Mouse (Mus musculus) lung, embryonic 16.5 days (tissue): ENCODE results near the gene Clmn. TPM values are rescaled to one million over a fixed set of nuclear protein-coding genes. Genes with fewer than 3 reads are reported as not detected.

Experiments used
- ATAC-seq: fragments of 200-750 bp; cut with Nextera tagmentation; 2 replicates; pipeline ENCODE4 v1.8.0; 2017; ENCODE audit warnings: low read depth, mild to moderate bottlenecking, moderate library complexity
- H3K27ac ChIP-seq: fragments of 300-500 bp; sonication (generic); 2 replicates; pipeline ENCODE4 v1.5.1; 2014; ENCODE audit warnings: mild to moderate bottlenecking, control low read depth, low read length
- H3K27me3 ChIP-seq: fragments of 300-500 bp; sonication (generic); 2 replicates; pipeline ENCODE4 v1.6.1; 2014; ENCODE audit warnings: low read depth, low read length, mixed read lengths; ENCODE audit not compliant: control insufficient read depth, insufficient read depth
- H3K36me3 ChIP-seq: fragments of 300-500 bp; sonication (generic); 2 replicates; pipeline ENCODE4 v1.6.1; 2014; ENCODE audit warnings: low read length; ENCODE audit not compliant: control insufficient read depth, insufficient read depth
- H3K4me1 ChIP-seq: fragments of 300-500 bp; sonication (generic); replicated peaks from 2 replicates; pipeline ENCODE4 v1.6.1; 2014; ENCODE audit warnings: low read length, mixed read lengths; ENCODE audit not compliant: control insufficient read depth, insufficient read depth
- H3K4me2 ChIP-seq: fragments of 300-500 bp; sonication (generic); 2 replicates; pipeline ENCODE4 v1.6.1; 2014; ENCODE audit warnings: low read depth, low read length, control low read depth
- H3K4me3 ChIP-seq: fragments of 300-500 bp; sonication (generic); 2 replicates; pipeline ENCODE4 v1.5.1; 2014; ENCODE audit warnings: mild to moderate bottlenecking, low read length, control low read depth
- H3K9ac ChIP-seq: fragments of 300-500 bp; sonication (generic); 2 replicates; pipeline ENCODE4 v1.6.1; 2014; ENCODE audit warnings: low read length, control low read depth
- H3K9me3 ChIP-seq: fragments of 300-500 bp; sonication (generic); 2 replicates; pipeline ENCODE4 v1.6.1; 2016; ENCODE audit warnings: low read length; ENCODE audit not compliant: control insufficient read depth
- WGBS: fragments of 180-500 bp; shearing (Covaris S2); extraction: QIAGEN DNeasy Blood & Tissue Kit; methylation state at CpG from one replicate; pipeline ENCODE4 v1.1.7; 2014; 5-methylcytosine and 5-hydroxymethylcytosine counted together
- polyA plus RNA-seq: library from polyadenylated mRNA; unstranded; fragments of >200 nt; fragmentation: Nextera tagmentation; extraction: Ambion mirVana; gene quantifications from 2 replicates; pipeline ENCODE4 v1.2.1, GENCODE M21; 2015

Clmn gene
- polyA plus RNA-seq, 1 experiment from 2014 or later, result 3.4 TPM

DNA sequence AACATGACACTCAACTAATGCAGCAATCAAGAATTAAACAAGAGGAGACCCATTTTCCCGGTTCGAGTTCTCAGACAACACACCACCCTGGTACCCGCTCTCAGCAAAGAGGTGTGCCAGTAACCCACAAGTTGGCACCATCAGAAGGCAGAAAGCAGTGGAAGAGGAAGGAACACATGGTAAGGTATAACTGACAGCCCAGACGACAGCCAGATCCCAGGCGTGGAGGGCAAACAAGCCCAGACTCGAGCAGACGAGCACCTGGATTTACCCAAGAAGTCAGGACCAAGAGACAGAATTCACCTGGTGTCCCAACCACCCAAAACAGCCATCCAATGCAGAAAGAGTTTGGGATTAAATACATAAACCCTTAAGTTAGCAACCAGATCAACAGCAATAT lies 11.5 kb downstream of the Clmn start:
- Histone ChIP-seq H3K4me2 (no peak overlapping the region), H3K4me3 (no peak overlapping the region), H3K36me3 (no peaks in the 10 kb centered on the region), H3K4me1 (peaks cover 4% of the 10 kb centered on the region; the same call in 1 of the 2 replicates), H3K9ac (no peak overlapping the region), H3K27me3 (no peaks in the 10 kb centered on the region), H3K27ac (no peak overlapping the region), H3K9me3 (no peaks in the 10 kb centered on the region)
- WGBS, result 73% methylated on average over 7 of the region's 7 CpGs
- no peak for ATAC-seq

- Histone ChIP-seq H3K4me3 (no peak overlapping the region), H3K9ac (no peak overlapping the region), H3K9me3 (no peaks in the 10 kb centered on the region), H3K4me2 (peak overlapping the region; percentile 39), H3K27me3 (no peaks in the 10 kb centered on the region), H3K4me1 (peaks cover 4% of the 10 kb centered on the region; the same call in 1 of the 2 replicates), H3K27ac (no peak overlapping the region), H3K36me3 (no peaks in the 10 kb centered on the region)
- peak; percentile 95 for ATAC-seq
- WGBS, result 20% methylated on average over 16 of the region's 16 CpGs
These were observed 13.0 kb downstream of the Clmn start for GRCm38 (mm10) chr12:104851711-104852508.

GRCm38 (mm10) chr12:104850119-104850518 lies 14.8 kb downstream of the Clmn start:
- Histone ChIP-seq H3K4me1 (peaks cover 11% of the 10 kb centered on the region), H3K9me3 (no peaks in the 10 kb centered on the region), H3K36me3 (no peaks in the 10 kb centered on the region), H3K27me3 (no peaks in the 10 kb centered on the region), H3K4me2 (no peak overlapping the region), H3K9ac (no peak overlapping the region), H3K27ac (no peak overlapping the region), H3K4me3 (no peak overlapping the region)
- ATAC-seq, result no peak
- 68% methylated on average over 7 of the region's 7 CpGs for WGBS

- Histone ChIP-seq H3K27me3 (no peaks in the 10 kb centered on the region), H3K4me3 (no peak overlapping the region), H3K9me3 (no peaks in the 10 kb centered on the region), H3K9ac (no peak overlapping the region), H3K4me1 (peaks cover 11% of the 10 kb centered on the region), H3K27ac (no peak overlapping the region), H3K36me3 (no peaks in the 10 kb centered on the region), H3K4me2 (no peak overlapping the region)
- 87% methylated on average over 9 of the region's 9 CpGs for WGBS
- ATAC-seq, result no peak
These were observed 16.2 kb downstream of the Clmn start for GRCm38 (mm10) chr12:104848667-104849066.

GRCm38 (mm10) chr12:104847227-104847626 lies 17.6 kb downstream of the Clmn start:
- H3K4me1 ChIP-seq, result peaks cover 9% of the 10 kb centered on the region
- H3K4me2 ChIP-seq, result no peak overlapping the region
- ATAC-seq, result no peak
- no peaks in the 10 kb centered on the region for H3K9me3 ChIP-seq
- no peaks in the 10 kb centered on the region for H3K27me3 ChIP-seq
- no peak overlapping the region for H3K27ac ChIP-seq
- 76% methylated on average over 4 of the region's 4 CpGs for WGBS
- no peaks in the 10 kb centered on the region for H3K36me3 ChIP-seq
- H3K9ac ChIP-seq, result no peak overlapping the region
- no peak overlapping the region for H3K4me3 ChIP-seq

DNA sequence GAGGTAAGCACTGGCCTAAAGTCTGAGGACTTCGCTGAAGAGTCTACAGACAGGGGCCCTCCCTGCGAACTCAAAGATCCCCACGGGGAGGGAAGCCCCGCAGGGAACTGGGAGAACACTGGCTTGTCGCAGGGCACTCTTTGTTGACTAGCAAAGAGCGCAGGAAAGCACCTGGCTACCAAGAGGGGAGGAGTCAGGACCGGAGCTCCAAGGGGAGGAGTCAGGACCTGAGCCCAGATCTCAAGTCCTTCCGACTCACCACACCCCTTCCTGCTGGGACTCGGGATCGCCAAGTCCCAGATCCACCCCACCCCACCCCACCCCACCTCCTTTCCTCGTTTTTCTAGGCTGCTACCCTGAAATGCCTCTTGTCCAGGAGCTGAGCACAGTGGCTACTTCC lies 19.2 kb downstream of the Clmn start:
- no peaks in the 10 kb centered on the region for H3K9me3 ChIP-seq
- H3K4me1 ChIP-seq, result peaks cover 6% of the 10 kb centered on the region
- H3K27ac ChIP-seq, result peak overlapping the region; percentile 48; the same call in 1 of the 2 replicates
- H3K4me3 ChIP-seq, result peak overlapping the region; percentile 41
- peak overlapping the region; percentile 57 for H3K4me2 ChIP-seq
- H3K9ac ChIP-seq, result peak overlapping the region; percentile 29; the same call in 1 of the 2 replicates
- no peaks in the 10 kb centered on the region for H3K27me3 ChIP-seq
- no peaks in the 10 kb centered on the region for H3K36me3 ChIP-seq
- 3% methylated on average over 11 of the region's 11 CpGs for WGBS
- peak; percentile 89 for ATAC-seq

DNA sequence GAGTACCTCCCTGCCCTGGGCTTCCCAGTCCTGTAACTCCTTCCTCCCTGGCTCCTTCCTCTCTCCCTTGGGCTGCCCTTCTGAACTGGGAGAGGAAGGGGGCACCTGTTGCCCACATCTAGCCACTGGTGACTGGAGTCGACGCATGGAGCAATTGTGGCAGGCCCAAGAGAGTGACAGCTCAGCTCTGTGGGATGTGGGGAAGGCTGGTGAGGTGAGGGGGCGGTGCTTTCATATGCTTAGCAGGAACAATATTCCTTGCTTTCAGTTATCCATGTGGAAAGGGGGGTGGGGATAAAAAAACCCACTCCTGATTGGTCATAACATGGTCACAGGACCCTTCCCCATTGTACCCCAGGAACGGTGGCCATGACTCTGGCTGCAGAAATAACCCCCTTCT lies 19.9 kb downstream of the Clmn start:
- Histone ChIP-seq H3K36me3 (no peaks in the 10 kb centered on the region), H3K4me3 (no peak overlapping the region), H3K9me3 (no peaks in the 10 kb centered on the region), H3K27ac (no peak overlapping the region), H3K4me1 (peaks cover 6% of the 10 kb centered on the region), H3K4me2 (no peak overlapping the region), H3K27me3 (no peaks in the 10 kb centered on the region), H3K9ac (no peak overlapping the region)
- ATAC-seq, result no peak
- WGBS, result 69% methylated on average over 4 of the region's 4 CpGs

GRCm38 (mm10) chr12:104844279-104844678 lies 20.6 kb downstream of the Clmn start:
- Histone ChIP-seq H3K4me1 (peaks cover 6% of the 10 kb centered on the region), H3K36me3 (no peaks in the 10 kb centered on the region), H3K27me3 (no peaks in the 10 kb centered on the region), H3K4me3 (no peak overlapping the region), H3K9me3 (no peaks in the 10 kb centered on the region), H3K4me2 (no peak overlapping the region), H3K9ac (no peak overlapping the region), H3K27ac (no peak overlapping the region)
- no peak for ATAC-seq
- WGBS, result 74% methylated on average over 4 of the region's 4 CpGs

- ATAC-seq, result no peak
- Histone ChIP-seq H3K9ac (no peak overlapping the region), H3K4me3 (no peak overlapping the region), H3K36me3 (no peaks in the 10 kb centered on the region), H3K9me3 (no peaks in the 10 kb centered on the region), H3K27ac (no peak overlapping the region), H3K4me1 (peaks cover 6% of the 10 kb centered on the region), H3K27me3 (no peaks in the 10 kb centered on the region), H3K4me2 (no peak overlapping the region)
- 73% methylated on average over 3 of the region's 3 CpGs for WGBS
These were observed 23.6 kb downstream of the Clmn start for GRCm38 (mm10) chr12:104841256-104841655.
